Mouse (Mus musculus) E14TG2a.4 (cell line): Measurements from ENCODE around the gene Epb41.

Source experiments
- H3K27me3 ChIP-seq: 2 replicates; pipeline ENCODE4 v1.6.1; 2014; ENCODE audit warnings: low read length, control low read depth; ENCODE audit not compliant: insufficient read depth
- H3K36me3 ChIP-seq: 2 replicates; pipeline ENCODE4 v1.6.1; 2014; ENCODE audit warnings: low read length, control low read depth; ENCODE audit not compliant: insufficient read depth
- H3K4me1 ChIP-seq: replicated peaks from 2 replicates; pipeline ENCODE4 v1.6.1; 2014; ENCODE audit warnings: low read depth, low read length, control low read depth
- H3K4me3 ChIP-seq: replicated peaks from 2 replicates; pipeline ENCODE4 v1.5.1; 2014; ENCODE audit warnings: mild to moderate bottlenecking, low read length
- H3K9me3 ChIP-seq: 2 replicates; pipeline ENCODE4 v1.6.1; 2014; ENCODE audit warnings: low read length, control low read depth
- CTCF ChIP-seq: conservative IDR thresholded peaks from 2 replicates; pipeline ENCODE4 v1.5.1; 2014; ENCODE audit warnings: low read length
- NANOG ChIP-seq: IDR thresholded peaks from 2 replicates; pipeline ENCODE4 v1.6.1; 2014; ENCODE audit warnings: borderline replicate concordance, low read length, mixed read lengths
- POU5F1 ChIP-seq: IDR thresholded peaks from 2 replicates; pipeline ENCODE4 v1.6.1; 2014; ENCODE audit warnings: low read length, borderline replicate concordance

The Epb41 gene

GRCm38 (mm10) chr4:131899180-131899554 is 176.0 kb downstream of the Epb41 start:
- no peaks in the 10 kb centered on the region for H3K27me3 ChIP-seq
- H3K36me3 ChIP-seq, result peaks cover 76% of the 10 kb centered on the region
- H3K4me3 ChIP-seq, result no peak overlapping the region
- no peaks in the 10 kb centered on the region for H3K9me3 ChIP-seq
- peaks cover 40% of the 10 kb centered on the region for H3K4me1 ChIP-seq
- TF ChIP-seq POU5F1 (no peak), NANOG (no peak), CTCF (no peak)

GRCm38 (mm10) chr4:131898503-131899179 is 176.5 kb downstream of the Epb41 start:
- no peaks in the 10 kb centered on the region for H3K9me3 ChIP-seq
- TF ChIP-seq POU5F1, result no peak
- TF ChIP-seq CTCF, result no peak
- no peak for TF ChIP-seq NANOG

DNA sequence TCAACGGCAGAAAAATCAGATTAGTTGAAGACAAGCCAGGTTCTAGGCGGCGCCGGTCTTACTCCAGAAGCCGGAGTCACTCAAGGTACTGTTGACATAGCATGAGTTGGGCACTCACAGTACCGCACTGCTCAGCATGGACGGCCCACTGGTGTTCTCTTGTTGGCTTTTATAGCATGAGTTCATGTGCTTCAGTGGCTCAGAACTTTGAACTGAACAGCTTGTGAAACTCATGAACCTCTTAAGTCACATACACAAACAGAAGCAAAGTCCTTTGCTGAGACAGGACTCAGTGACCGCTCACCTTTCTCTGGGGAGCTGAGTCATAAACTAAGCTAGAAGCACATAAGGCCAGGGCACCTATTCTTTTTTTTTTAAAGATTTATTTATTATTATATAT is 177.3 kb downstream of the Epb41 start:
- Histone ChIP-seq H3K4me3 (no peak overlapping the region), H3K9me3 (no peaks in the 10 kb centered on the region), H3K36me3 (peaks cover 84% of the 10 kb centered on the region), H3K27me3 (no peaks in the 10 kb centered on the region), H3K4me1 (peaks cover 40% of the 10 kb centered on the region)
- TF ChIP-seq POU5F1, result no peak
- TF ChIP-seq NANOG, result no peak
- TF ChIP-seq CTCF, result no peak

More at GRCm38 (mm10) chr4:131898503-131899179, 176.5 kb downstream of the Epb41 start:
- Histone ChIP-seq H3K4me1 (peaks cover 40% of the 10 kb centered on the region), H3K4me3 (no peak overlapping the region), H3K27me3 (no peaks in the 10 kb centered on the region), H3K36me3 (peaks cover 78% of the 10 kb centered on the region)

DNA sequence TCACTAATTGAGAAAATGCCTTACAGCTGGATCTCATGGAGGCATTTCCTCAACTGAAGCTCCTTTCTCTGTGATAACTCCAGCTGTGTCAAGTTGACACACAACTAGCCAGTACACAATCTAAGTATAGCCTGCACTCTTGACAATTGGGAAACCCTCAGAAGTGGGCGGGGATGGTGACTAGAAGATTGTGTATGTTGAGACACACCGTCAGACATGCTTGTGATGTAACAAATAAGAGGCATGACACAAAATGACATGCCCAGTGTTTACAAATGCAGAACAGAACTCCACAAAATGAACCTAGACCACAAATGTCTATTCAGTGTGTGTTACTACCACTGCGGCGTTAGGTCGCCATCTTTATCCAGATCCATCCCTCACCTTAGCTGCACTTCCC is 178.0 kb downstream of the Epb41 start:
- Histone ChIP-seq H3K4me3 (no peak overlapping the region), H3K4me1 (peaks cover 38% of the 10 kb centered on the region), H3K36me3 (peaks cover 84% of the 10 kb centered on the region), H3K27me3 (no peaks in the 10 kb centered on the region), H3K9me3 (no peaks in the 10 kb centered on the region)
- TF ChIP-seq CTCF (no peak), NANOG (no peak), POU5F1 (no peak)

- no peaks in the 10 kb centered on the region for H3K9me3 ChIP-seq
- H3K4me1 ChIP-seq, result peaks cover 38% of the 10 kb centered on the region
- peaks cover 81% of the 10 kb centered on the region for H3K36me3 ChIP-seq
- no peak overlapping the region for H3K4me3 ChIP-seq
- no peaks in the 10 kb centered on the region for H3K27me3 ChIP-seq
- TF ChIP-seq POU5F1, result no peak
- no peak for TF ChIP-seq NANOG
- TF ChIP-seq CTCF, result no peak
Observed at GRCm38 (mm10) chr4:131890692-131891091, 184.4 kb downstream of the Epb41 start.

- TF ChIP-seq NANOG (no peak), POU5F1 (no peak), CTCF (no peak)
- H3K4me1 ChIP-seq, result peaks cover 58% of the 10 kb centered on the region
- peaks cover 85% of the 10 kb centered on the region for H3K36me3 ChIP-seq
- H3K27me3 ChIP-seq, result no peaks in the 10 kb centered on the region
- H3K4me3 ChIP-seq, result no peak overlapping the region
- H3K9me3 ChIP-seq, result no peaks in the 10 kb centered on the region
Observed at GRCm38 (mm10) chr4:131888564-131888963, 186.6 kb downstream of the Epb41 start.

DNA sequence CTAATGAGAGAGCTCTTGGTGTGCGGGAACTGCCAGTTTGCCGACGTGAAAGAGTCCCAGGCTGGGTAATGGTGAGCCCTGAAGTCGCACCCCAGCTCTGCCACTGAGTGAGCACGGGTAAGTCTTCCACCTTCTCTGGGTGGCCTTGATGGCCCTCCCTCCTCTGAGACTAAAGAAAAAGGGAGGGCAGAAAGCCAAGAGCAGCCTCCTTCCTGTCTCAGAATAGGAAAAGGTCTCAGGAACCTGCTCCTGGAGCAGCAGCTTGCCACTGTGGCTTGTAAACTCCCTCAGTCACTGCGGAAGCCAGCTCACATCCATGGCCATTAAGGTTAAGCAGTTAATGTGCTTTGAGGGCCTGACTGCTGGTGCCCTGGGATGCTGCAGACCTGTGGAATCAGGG is 189.7 kb downstream of the Epb41 start:
- Histone ChIP-seq H3K4me3 (no peak overlapping the region), H3K27me3 (no peaks in the 10 kb centered on the region), H3K4me1 (peaks cover 75% of the 10 kb centered on the region), H3K36me3 (peaks cover 61% of the 10 kb centered on the region), H3K9me3 (no peaks in the 10 kb centered on the region)
- TF ChIP-seq NANOG (no peak), CTCF (no peak), POU5F1 (no peak)

- Histone ChIP-seq H3K27me3 (no peaks in the 10 kb centered on the region), H3K4me3 (no peak overlapping the region), H3K4me1 (peaks cover 76% of the 10 kb centered on the region), H3K9me3 (no peaks in the 10 kb centered on the region), H3K36me3 (peaks cover 46% of the 10 kb centered on the region)
- TF ChIP-seq NANOG (no peak), POU5F1 (no peak), CTCF (no peak)
Observed at GRCm38 (mm10) chr4:131883571-131883970, 191.6 kb downstream of the Epb41 start.

GRCm38 (mm10) chr4:131881306-131881705 is 193.8 kb downstream of the Epb41 start:
- Histone ChIP-seq H3K9me3 (no peaks in the 10 kb centered on the region), H3K27me3 (no peaks in the 10 kb centered on the region), H3K4me3 (no peak overlapping the region), H3K4me1 (peaks cover 87% of the 10 kb centered on the region), H3K36me3 (peaks cover 31% of the 10 kb centered on the region)
- TF ChIP-seq POU5F1 (no peak), NANOG (no peak), CTCF (no peak)
